Mouse (Mus musculus): Measurements from ENCODE around the gene Ptpdc1. TPM values are rescaled to one million over a fixed set of nuclear protein-coding genes. Genes with fewer than 3 reads are reported as not detected.

The Ptpdc1 gene
- polyA plus RNA-seq, 1 experiment from 2014 or later = 1.4 TPM

DNA sequence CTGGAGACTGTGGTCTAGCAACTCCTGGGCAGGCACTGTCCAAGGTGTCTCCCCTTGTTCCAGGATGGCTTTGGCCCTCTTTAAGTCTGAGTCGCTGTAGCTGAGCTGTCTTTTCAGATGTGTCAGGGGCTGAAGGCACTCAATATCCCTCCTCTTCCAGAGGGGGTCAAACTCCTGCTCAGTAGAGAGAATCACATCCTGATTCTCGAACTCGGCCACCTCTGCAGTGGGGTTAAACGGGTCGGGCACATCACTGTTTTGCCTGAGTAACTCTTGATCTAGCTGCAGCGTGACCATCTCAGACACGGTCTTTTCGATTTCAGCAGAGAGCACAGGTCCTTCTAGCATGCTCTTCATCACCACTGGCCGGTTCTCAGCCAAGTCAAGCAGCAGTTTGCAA lies 39.0 kb downstream of the Ptpdc1 start:
- no peak for DNase-seq (ENCODE audit: low spot score)

DNA sequence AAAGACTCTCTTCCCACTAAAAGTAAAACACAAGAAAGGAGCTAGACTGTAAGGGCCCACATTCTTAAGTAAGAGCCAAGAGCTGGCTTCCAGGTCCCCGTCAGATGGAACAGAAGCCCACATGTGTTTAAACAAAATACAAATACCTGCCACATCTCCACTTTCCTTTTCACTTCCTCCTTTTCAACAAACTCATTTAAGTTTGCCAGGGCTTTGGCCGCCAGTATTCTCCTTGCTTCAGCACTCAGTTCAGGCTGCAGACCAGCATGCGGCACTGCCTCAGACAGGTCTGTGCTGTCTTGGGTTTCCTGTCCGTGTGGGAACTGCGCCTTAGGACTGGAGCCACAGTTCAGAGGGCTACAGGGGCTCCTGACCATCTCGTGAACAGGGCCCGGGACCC lies 39.7 kb downstream of the Ptpdc1 start:
- DNase-seq (ENCODE audit: low spot score) = no peak

DNA sequence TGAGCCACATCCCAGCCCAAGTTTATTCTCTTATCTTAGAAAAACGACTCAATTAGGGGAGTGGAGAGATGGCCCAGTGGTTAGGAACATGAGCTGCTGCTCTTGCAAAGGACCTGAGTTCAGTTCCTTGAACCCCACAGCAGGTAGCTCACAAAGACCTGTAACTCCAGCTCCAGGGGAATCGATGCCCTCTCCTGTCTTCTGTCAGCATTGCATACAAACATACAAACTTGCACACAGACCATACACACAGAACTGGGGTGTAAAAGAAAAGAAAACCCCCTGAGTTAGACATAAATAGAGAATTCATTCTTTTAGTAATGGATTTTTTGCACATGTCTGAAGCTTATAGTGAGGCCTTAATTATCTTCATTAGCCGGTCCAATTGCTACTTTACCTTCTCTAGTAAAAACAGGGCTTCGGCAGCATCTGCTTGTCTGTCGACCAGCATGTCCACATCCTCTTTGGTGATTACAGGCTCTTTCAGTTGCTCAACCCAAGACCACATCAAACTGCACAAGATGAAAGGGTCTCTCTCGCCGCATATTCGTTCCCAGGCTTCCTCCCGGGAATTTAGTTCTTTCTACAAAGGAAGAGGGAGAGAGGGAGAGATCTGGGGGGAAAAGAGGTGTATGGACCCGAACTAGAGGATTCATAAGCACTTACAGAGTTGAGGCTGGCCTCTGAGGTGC lies 42.6 kb downstream of the Ptpdc1 start:
- DNase-seq (ENCODE audit: low spot score) = peak; percentile 6

DNA sequence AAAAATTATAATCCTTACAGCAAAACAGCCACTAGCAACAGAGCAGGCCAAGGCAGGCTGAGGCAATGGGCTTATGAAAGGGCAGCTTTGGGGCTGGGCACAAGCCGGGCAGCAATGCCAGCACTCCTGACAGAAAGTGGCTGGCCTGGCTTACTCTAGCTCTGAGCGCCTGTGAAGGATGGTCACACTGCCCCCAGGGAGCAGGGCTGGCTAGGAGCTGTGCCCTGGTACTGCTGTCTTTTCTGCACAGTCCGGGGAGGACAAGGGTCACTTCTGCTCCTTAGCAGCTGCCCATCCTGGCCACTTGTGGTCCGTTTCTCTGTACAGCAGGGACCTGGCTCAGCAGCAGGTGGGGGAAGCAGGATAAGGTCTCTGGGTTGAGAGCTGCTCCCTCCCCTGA lies 46.8 kb downstream of the Ptpdc1 start:
- DNase-seq (ENCODE audit: low spot score) = no peak

DNA sequence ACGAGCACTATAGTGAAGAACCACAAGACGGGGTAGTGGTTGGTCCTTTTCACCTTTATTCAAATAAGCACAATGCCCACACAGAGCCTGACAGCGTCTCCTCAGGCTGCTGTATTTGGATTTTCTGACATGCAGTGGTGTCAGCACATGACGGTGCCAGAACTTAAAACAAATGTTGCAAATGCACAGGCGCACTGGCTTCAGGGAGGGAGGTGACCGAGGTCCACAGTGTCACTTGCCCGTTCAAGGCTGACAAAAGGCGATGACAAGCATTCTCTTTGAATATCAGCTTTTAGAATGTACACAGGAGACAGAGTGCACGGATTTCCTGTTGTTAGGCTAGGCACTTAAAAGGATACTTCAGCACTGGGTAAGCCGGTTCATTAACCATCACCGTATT lies 47.6 kb downstream of the Ptpdc1 start:
- DNase-seq (ENCODE audit: low spot score) = no peak

DNA sequence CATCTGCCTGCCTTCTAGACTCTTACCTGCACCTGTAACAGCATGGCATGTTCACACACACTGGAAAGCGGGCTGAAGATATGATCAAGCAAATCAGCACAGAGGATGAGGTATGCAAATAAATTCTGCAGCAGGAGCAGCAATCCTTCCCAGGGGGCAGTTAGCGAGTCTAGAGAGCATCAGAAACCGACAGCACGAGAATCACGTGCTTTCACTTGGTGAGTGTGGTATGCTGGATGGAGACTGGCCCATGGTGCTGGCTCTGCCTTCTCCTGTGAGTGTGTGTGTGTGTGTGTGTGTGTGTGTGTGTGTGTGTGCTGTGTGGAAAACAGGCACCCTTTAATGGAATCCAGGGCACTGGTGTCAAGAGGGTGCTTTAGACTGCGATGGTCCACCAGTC lies 48.5 kb downstream of the Ptpdc1 start:
- no peak for DNase-seq (ENCODE audit: low spot score)

DNA sequence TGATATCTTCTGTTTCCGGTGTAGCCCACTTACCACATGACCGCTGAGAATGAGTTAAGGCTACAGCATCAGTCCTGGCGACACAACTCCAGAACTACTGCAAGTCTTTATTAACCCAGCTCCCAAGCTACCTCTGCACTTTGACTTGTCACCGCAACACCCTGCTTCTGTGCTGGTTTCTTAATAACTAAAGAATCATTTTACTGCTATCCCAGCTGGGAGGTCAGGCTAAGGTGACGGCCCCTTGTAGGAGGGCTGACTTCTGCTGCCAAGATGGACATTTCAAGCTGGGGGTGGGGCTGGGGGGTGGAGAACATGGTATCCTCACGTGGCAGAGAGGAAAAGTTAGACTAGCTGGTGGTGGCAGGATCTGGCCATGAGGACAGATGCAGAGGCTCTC lies 50.7 kb downstream of the Ptpdc1 start:
- no peak for DNase-seq (ENCODE audit: low spot score)

DNA sequence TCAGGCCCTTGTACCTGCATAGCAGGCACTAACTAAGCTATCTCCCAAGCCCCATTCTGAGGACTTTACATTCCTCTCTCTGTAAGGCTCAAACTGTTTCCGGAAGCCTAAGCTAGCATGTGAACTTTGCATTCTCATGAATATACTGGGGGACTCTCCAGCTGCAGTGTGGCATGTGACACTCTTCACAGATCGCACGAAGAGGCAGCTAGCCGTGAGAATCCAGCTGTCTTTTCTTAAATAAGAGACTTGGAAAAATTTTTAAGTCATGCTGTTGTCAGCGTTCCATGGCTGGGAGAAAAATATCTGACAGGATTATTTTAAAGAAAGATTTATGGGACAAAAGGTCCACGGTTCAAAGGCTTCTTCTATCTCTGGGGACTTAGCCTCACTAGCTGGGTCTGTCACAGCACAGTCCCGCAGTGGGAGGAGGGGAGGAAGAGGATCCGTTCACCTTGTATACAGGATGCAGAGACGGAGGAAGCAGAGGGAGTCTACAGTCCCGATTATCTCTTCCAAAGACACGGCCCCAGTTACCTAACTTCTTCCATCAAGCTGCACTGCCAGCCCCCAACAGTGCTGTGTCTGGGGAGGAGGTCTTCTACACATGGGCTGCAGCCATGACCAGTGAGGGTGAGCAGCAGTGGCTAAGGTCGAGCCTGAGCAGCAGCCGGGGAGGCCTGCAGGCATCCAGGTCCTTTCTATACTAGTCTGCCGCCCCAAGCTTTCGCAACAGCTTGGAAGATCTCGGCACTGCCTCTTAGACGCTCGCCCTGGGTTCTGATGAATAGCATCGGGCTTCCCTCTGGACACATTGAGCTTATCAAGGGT lies 51.7 kb downstream of the Ptpdc1 start:
- no peak for DNase-seq (ENCODE audit: low spot score)

DNA sequence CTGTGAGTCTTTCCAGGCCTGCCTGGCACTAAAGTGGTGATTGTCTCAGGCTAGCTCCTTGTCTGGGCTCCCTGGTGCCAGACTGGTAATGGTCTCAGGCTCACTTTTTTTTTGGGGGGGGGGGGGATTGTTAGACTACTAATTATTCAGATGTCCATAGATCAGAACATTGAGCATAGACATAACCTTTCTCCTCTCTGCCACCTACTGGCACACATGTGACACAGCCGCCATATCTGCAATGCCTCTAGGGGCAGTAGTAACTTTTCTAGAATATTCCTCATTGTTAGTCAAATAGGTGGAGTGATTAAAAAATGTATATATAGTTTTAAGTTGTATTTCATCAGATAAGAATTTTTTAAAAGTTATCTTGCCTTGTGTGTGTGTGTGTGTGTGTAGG lies 53.3 kb downstream of the Ptpdc1 start:
- DNase-seq (ENCODE audit: low spot score) = peak; percentile 60

DNA sequence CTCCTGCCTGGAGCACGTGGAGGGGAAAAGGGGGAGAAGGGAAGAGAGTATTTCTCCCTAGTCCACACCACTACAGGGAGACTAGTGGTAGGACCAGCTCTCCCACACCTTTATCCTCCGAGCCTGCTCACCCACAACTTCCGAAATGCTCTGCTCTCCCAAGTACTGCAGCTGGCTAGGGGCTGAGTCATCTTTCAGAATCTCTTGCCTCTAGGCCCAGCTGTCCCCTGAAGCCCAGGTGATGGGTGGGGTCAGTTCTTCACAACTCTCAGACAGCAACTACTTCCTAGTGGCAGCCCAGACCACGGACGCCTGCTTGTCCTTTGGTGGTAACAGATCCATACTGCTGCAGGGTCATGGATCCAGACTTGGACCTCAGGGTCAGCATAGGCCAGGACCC lies 54.2 kb downstream of the Ptpdc1 start:
- no peak for DNase-seq (ENCODE audit: low spot score)

DNA sequence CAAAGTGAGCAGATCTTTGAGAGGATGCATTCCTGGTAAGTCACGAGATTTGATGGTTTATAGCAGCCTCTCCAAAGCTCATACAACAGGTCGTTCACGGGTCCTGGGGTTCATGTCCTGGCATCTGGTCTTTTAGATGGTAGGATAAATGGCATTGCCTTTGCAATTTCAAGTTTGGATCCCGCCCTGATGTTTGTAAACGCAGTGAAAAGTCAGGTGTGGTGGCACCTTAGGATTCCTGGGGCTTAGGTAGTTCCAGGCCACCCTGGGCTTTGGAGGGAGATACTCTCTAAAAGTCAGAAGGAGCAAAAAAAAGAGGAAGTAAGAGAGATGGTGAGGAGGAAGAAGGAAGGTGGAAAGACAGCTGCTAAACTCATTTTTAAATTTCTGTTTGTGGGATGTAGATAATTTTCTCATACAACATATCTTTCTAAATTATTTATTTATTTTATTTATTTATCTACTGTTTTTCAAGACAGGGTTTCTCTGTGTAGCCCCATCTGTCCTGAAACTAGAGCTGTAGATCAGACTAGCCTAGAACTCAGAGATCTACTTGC lies 55.8 kb downstream of the Ptpdc1 start:
- no peak for DNase-seq (ENCODE audit: low spot score)

DNA sequence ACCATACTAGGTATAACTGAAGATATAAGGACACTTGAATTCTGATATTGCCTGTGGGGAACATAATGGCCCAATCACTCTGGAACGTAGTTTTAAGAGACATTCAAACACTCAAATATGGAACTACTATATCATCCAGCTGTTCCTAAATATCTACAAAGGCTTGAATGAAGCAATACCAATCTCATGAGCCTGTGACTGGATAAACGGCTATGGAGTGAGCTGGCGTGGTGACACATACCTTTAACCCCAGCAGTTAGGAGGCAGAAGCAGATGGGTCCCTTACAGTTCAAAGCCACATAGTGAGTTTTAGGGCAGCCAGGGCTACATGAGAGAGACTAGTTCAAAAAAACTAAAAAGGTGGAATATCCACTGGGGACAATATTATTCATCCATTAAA lies 57.8 kb downstream of the Ptpdc1 start:
- DNase-seq (ENCODE audit: low spot score) = no peak

DNA sequence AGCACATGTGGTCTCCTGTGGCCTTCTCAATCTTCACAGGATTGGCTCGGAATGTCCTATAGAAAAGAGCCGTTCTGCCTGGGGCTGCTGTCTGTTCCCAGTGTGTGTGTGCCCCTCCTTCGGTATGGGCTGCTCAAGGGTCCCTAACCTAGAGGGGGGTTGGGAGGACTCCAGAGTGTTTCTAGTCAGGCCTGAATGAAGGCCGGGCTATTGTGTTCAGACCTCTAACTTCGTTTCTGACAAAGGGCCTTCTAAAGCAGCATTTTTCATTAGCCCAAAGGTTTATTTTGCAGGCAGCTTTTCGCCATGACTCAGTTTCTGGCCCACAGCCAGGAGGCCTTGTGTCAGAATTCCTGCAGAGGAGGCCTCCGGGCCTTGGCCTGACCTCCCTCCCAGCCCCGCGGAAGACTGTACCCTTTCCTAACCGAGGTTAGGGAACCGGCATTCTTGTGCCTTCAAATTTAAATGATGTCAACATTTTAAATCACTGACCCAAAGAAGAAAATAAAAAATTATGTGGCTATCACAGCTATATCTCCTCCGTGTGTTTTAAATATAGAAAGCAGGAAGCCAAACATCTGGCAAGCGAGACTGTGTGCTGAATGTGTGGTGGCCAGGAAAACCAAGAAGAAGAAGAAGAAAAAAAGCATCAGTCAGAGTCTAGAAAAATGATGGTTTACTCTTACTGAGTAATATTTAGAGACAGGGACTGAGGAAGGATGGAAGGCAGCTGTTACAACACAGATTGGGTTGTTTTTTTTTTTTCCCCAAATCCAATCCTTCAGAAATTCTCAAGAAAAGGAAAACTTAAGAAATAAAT lies 59.1 kb downstream of the Ptpdc1 start:
- DNase-seq (ENCODE audit: low spot score) = no peak

DNA sequence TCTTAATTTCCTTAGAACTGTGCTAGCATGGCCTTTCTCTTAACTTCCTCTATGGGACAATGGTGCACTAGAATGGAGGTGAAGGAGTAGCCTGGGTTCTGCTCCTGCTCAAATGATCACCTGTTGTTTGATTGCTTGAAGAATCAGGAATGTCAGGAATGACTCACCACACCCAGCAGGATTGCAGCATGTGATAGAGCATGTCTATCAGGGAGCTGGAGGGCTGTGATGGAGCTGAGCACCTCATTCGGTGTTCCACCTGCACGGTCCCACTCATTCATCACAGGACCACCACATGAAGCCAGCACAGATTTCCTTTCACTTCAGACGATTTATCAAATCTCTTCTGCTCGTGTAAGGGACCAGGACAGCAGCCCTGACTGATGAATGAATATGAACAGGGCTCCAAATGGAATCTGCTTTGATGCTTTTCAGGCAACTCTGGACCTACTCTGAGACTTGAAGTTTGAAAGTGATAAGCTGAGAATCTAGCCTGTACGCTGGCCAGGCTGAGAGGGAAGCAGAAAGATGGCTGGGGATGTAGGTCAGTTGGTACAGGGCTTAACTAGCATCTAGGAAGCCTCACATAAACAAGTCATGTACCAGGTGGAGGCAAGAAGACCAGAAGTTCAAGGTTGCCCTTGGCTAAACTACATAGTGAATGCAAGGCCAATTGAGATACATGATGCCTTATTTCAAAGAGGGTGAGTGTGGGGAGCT lies 60.4 kb downstream of the Ptpdc1 start:
- no peak for DNase-seq (ENCODE audit: low spot score)

DNA sequence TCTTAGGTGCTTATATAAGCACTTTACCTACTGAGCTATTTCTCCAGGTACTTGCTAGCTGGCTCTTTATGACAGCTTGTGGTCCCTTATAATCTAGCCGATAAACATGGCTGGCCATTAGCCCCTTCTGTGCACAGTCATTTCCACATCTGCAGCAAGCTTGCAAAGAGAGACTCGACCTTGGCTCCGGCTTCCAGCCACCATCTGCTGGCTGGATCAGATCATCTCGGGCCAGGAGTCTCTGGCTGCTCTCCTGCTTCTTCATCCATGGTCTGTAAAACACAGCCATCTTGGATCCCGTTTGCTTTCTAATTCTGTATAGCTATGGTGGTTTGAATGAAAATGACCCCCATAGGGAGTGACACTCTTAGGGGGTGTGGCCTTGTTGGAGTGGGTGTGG lies 63.1 kb downstream of the Ptpdc1 start:
- DNase-seq (ENCODE audit: low spot score) = no peak

DNA sequence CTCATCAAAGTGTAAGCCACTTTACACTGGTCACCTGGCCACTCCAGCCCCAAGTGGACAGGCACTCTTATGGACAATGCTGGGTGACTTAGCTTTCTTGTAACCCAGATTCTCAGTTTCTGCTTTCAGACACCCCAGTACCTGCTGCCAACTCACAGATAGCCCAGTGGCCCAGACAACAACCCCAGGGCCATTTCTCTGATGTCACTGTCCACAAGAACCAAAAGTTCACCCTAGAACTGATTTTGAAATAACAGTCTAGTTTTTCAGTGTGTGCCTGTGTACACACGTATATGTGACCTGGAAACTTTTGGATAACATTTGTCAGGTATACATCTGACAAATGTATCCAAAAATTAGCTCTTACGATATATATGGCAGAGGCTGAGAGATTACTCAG lies 64.0 kb downstream of the Ptpdc1 start:
- DNase-seq (ENCODE audit: low spot score) = no peak

DNA sequence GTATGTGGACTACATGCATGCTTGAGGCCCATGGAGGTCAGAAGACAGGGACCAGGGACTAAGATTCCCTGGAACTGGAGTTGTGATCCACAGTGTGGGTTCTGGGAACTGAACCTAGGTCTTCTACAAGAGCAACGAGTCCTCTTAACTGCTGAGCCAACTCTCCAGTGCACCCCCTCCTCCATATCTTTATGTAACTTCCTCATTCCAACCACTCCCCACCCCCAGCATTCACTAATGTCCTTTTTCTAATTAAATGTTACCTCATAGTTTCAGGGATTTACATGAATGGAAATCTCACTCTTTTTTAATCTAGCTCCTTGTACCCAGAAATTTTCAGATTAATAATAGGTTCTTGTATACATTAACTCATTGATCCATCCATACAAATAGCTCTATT lies 69.5 kb downstream of the Ptpdc1 start:
- DNase-seq (ENCODE audit: low spot score) = no peak

DNA sequence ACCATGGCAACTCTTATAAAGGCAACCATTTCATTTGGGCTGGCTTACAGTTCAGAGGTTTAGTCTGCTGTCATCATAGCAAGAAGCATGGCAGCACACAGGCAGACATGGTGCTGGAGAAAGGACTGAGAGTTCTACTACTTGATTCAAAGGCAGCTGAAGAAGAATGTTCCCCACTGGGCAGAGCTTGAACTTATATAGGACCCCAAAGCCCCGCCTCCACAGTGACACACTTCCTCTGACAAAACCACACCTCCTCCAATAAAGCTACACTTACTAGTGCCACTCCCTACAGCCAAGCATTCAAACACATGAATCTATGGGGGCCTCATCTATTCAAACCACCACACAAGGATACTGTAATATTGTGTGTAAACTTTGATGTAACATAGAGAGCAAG lies 70.9 kb downstream of the Ptpdc1 start:
- no peak for DNase-seq (ENCODE audit: low spot score)

DNA sequence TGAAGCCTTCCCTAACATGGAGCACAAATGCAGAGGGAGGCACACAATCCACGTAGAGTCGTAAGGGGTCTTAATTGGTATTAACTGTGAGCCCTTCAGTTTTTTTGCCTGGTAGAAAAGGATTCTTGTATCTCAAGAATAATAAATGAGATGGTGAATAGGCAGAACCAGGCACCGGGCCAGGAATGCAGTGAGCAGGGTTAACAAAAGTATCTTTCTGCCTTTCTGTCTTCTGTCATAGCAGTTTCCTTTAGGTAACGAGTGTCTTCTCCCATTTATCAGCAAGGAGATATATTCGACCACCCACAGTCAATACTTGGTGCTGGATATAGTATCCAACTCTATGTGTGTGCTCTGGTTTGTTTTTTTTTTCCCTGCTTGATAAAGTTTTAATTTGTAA lies 72.0 kb downstream of the Ptpdc1 start:
- no peak for DNase-seq (ENCODE audit: low spot score)

DNA sequence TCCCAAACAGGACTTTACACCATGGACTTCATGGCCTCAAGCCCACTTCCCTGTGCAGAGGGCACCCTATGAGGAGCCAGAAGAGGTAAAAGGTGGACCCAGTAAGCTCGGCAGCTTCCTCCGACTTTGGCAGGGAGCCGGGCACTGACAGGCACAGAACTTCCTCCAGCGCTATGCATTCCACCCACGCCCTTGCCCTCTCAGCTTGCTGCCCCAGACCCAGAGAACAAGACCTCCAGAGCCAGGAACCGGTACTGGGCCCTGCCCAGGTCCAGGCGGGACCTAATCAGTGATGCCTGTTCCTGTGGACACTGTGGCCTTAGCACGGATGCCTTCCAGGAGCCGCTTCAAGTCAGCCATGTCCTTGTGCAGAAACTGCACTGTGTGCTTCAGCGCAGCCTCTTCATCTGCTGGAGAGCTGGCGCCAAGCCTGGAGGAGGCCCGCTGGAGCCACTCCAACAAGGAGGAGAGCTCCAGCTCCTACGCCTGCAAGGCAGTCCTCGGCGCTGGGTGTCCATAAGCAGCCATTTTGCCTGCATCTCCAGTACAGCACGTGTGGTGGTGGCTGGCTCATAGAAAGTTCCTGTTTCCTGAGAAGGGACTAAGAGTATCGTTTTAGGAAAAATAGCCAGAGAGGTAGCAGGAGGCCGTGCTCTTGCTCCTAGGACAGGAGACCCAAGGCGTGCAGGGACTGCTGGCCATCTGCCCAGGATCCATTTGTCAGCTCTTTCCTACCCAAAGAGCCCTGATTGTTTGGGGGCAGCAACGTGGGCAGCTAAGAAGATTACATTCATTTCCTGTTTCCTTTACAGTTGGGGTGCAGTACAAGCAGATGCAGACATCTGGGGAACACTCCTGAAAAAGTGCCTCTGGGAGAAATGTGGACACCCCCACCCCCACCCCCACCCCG lies 73.0 kb downstream of the Ptpdc1 start:
- DNase-seq (ENCODE audit: low spot score) = no peak
